Mouse (Mus musculus) kidney, embryonic 15.5 days (tissue): ENCODE measurements around the gene Gm4767. TPM values are rescaled to one million over a fixed set of nuclear protein-coding genes. Genes with fewer than 3 reads are reported as not detected.
"Not testable (repeated sequence)": the region's sequence is repeated elsewhere in the genome, so short reads cannot be mapped to it uniquely, and the experiment has no call there.

Experiments used
- ATAC-seq: fragments of 200-750 bp; cut with Nextera tagmentation; replicated peaks from 2 replicates; pipeline ENCODE4 v1.8.0; 2017; ENCODE audit warnings: moderate TSS enrichment; ENCODE audit not compliant: low FRiP score
- H3K27ac ChIP-seq: fragments of 300-500 bp; sonication (generic); 2 replicates; pipeline ENCODE4 v1.5.1; 2015; ENCODE audit warnings: mild to moderate bottlenecking, inconsistent platforms
- H3K27me3 ChIP-seq: fragments of 300-500 bp; sonication (generic); 2 replicates; pipeline ENCODE4 v1.6.1; 2015; ENCODE audit warnings: inconsistent platforms
- H3K36me3 ChIP-seq: fragments of 300-500 bp; sonication (generic); 2 replicates; pipeline ENCODE4 v1.6.1; 2015; ENCODE audit warnings: inconsistent platforms
- H3K4me1 ChIP-seq: fragments of 300-500 bp; sonication (generic); 2 replicates; pipeline ENCODE4 v1.6.1; 2015; ENCODE audit warnings: inconsistent platforms
- H3K4me2 ChIP-seq: fragments of 300-500 bp; sonication (generic); 2 replicates; pipeline ENCODE4 v1.6.1; 2015; ENCODE audit warnings: moderate library complexity, mild to moderate bottlenecking, inconsistent platforms
- H3K4me3 ChIP-seq: fragments of 300-500 bp; sonication (generic); replicated peaks from 2 replicates; pipeline ENCODE4 v1.5.1; 2015; ENCODE audit warnings: mild to moderate bottlenecking, inconsistent platforms
- H3K9ac ChIP-seq: fragments of 300-500 bp; sonication (generic); 2 replicates; pipeline ENCODE4 v1.6.1; 2015; ENCODE audit warnings: mild to moderate bottlenecking, inconsistent platforms
- H3K9me3 ChIP-seq: fragments of 300-500 bp; sonication (generic); replicated peaks from 2 replicates; pipeline ENCODE4 v1.6.1; 2016; ENCODE audit warnings: inconsistent platforms
- WGBS: fragments of 180-500 bp; shearing (Covaris S2); methylation state at CpG from one replicate; pipeline ENCODE4 v1.1.7; 2015; ENCODE audit warnings: mixed read lengths; 5-methylcytosine and 5-hydroxymethylcytosine counted together
- polyA plus RNA-seq: library from polyadenylated mRNA; unstranded; fragments of >200 nt; fragmentation: Nextera tagmentation; extraction: Ambion mirVana; gene quantifications from 2 replicates; pipeline ENCODE4 v1.2.1, GENCODE M21; 2015

Gm4767 gene
- polyA plus RNA-seq, result 3.7 and 4.2 TPM in 2 replicates

- Histone ChIP-seq H3K4me2 (peak within 1 kb of the TSS; percentile 45), H3K4me3 (peak within 1 kb of the TSS; percentile 28)
- ATAC-seq, result peak; percentile 56; the same call in 1 of the 2 replicates
- not testable (repeated sequence) for H3K27ac ChIP-seq, H3K9ac ChIP-seq, H3K9me3 ChIP-seq, H3K27me3 ChIP-seq, H3K4me1 ChIP-seq, H3K36me3 ChIP-seq
- 23% methylated on average over 14 of the region's 20 CpGs for WGBS
Observed at GRCm38 (mm10) chr10:81811899-81812298, at the start of gene Gm4767. Gm4767 (plus strand) TSS chr10:81812186.

- peak; percentile 99 for ATAC-seq
- not testable (repeated sequence) for H3K27me3 ChIP-seq, H3K9me3 ChIP-seq, H3K36me3 ChIP-seq, H3K27ac ChIP-seq, H3K4me3 ChIP-seq, H3K9ac ChIP-seq, H3K4me2 ChIP-seq, H3K4me1 ChIP-seq
- no CpG with 5 or more reads among the region's 43 CpGs for WGBS
Observed at GRCm38 (mm10) chr10:81770506-81771403, 41.2 kb upstream of the Gm4767 start, which contains the start of gene Gm3055. Gm3055 (minus strand) TSS chr10:81771161.

GRCm38 (mm10) chr10:81771404-81771777 is 40.6 kb upstream of the Gm4767 start:
- H3K4me1 ChIP-seq, H3K27ac ChIP-seq, H3K27me3 ChIP-seq, ATAC-seq, H3K9ac ChIP-seq, H3K4me3 ChIP-seq, H3K36me3 ChIP-seq, H3K9me3 ChIP-seq, H3K4me2 ChIP-seq: not testable (repeated sequence)
- WGBS, result no CpG with 5 or more reads among the region's 3 CpGs

- not testable (repeated sequence) for H3K4me1 ChIP-seq, H3K27me3 ChIP-seq, ATAC-seq, H3K9me3 ChIP-seq, H3K4me3 ChIP-seq, H3K27ac ChIP-seq, H3K36me3 ChIP-seq, H3K9ac ChIP-seq, H3K4me2 ChIP-seq
- WGBS, result no CpG with 5 or more reads among the region's 18 CpGs
Observed at GRCm38 (mm10) chr10:81846219-81846618, 34.2 kb downstream of the Gm4767 start.

GRCm38 (mm10) chr10:81863409-81864407 is 51.7 kb downstream of the Gm4767 start, which contains the start of gene Gm32687:
Gm32687 (plus strand) TSS chr10:81863934.
- WGBS, result 34% methylated on average over 4 of the region's 49 CpGs
- peak; percentile 100 for ATAC-seq
- not testable (repeated sequence) for H3K4me1 ChIP-seq, H3K27me3 ChIP-seq, H3K9me3 ChIP-seq, H3K4me2 ChIP-seq, H3K27ac ChIP-seq, H3K9ac ChIP-seq, H3K36me3 ChIP-seq, H3K4me3 ChIP-seq

Other genes with a start within 250 kb of the Gm4767 start
- 39.3 and 45.6 TPM in 2 replicates for gene Tle2, start 237.6 kb upstream of the Gm4767 start, polyA plus RNA-seq
- 15.6 and 16.8 TPM in 2 replicates for gene Tle6, start 211.1 kb upstream of the Gm4767 start, polyA plus RNA-seq
- gene BC025920, start 205.9 kb upstream of the Gm4767 start, polyA plus RNA-seq, result 0.62 and 0.84 TPM in 2 replicates
- 40.0 and 42.8 TPM in 2 replicates for gene Sirt6, start 184.4 kb upstream of the Gm4767 start, polyA plus RNA-seq
- 15.2 and 17.3 TPM in 2 replicates for gene Ankrd24, start 183.6 kb upstream of the Gm4767 start, polyA plus RNA-seq
- gene Gm10778, start 163.1 kb upstream of the Gm4767 start, polyA plus RNA-seq, result 3.8 and 5.0 TPM in 2 replicates
- gene Zfp433, start 107.4 kb upstream of the Gm4767 start, polyA plus RNA-seq, result 16.9 and 18.6 TPM in 2 replicates
- 10.3 TPM in 2 replicates for gene Gm3055, start 41.0 kb upstream of the Gm4767 start, polyA plus RNA-seq
- 9.2 and 9.7 TPM in 2 replicates for gene Gm32687, start 51.7 kb downstream of the Gm4767 start, polyA plus RNA-seq
- 3.8 and 5.9 TPM in 2 replicates for gene Zfp781, start 118.3 kb downstream of the Gm4767 start, polyA plus RNA-seq
- gene Zfp873, start 235.9 kb downstream of the Gm4767 start, polyA plus RNA-seq, result 13.9 and 15.9 TPM in 2 replicates